Mouse (Mus musculus): ENCODE measurements around the gene Usp28. TPM values are rescaled to one million over a fixed set of nuclear protein-coding genes. Genes with fewer than 3 reads are reported as not detected.

Usp28 gene
- polyA plus RNA-seq (2012; rRNA removed), result 4.4 and 4.9 TPM in 2 replicates

GRCm38 (mm10) chr9:48984845-48985707 lies at the start of gene Usp28:
Gene Usp28, plus strand, starts transcription at chr9:48985375.

GRCm38 (mm10) chr9:48964587-48965040 lies 20.6 kb upstream of the Usp28 start, which contains the start of gene Htr3b:
Gene Htr3b, minus strand, starts transcription at chr9:48964990.

GRCm38 (mm10) chr9:49055333-49056205 lies 70.4 kb downstream of the Usp28 start, which contains the start of gene Zw10:
Gene Zw10, plus strand, starts transcription at chr9:49055613.

GRCm38 (mm10) chr9:49081107-49081506 lies 95.9 kb downstream of the Usp28 start, which contains the start of gene Tmprss5:
Gene Tmprss5, plus strand, starts transcription at chr9:49081260.

Other genes with a start within 250 kb of the Usp28 start
- 2.2 and 4.0 TPM in 2 replicates for gene Zbtb16, start 149.2 kb upstream of the Usp28 start, polyA plus RNA-seq (2012; rRNA removed)
- 0.01 TPM in 2 replicates for gene Htr3a, start 74.3 kb upstream of the Usp28 start, polyA plus RNA-seq (2012; rRNA removed)
- gene Htr3b, start 20.4 kb upstream of the Usp28 start, polyA plus RNA-seq (2012; rRNA removed), result 0.01 TPM in 1 of 2 replicates, not detected in the other
- gene Zw10, start 70.2 kb downstream of the Usp28 start, polyA plus RNA-seq (2012; rRNA removed), result 11.2 and 11.8 TPM in 2 replicates
- 0.01 TPM in 1 of 2 replicates, not detected in the other for gene Tmprss5, start 95.9 kb downstream of the Usp28 start, polyA plus RNA-seq (2012; rRNA removed)